Mouse (Mus musculus) kidney, adult 2 months (tissue): ENCODE results near the gene Gm11985. TPM values are rescaled to one million over a fixed set of nuclear protein-coding genes. Genes with fewer than 3 reads are reported as not detected.

ENCODE experiments used
- DNase-seq: peaks from one replicate; pipeline ENCODE4 v3.0.0; 2021
- H3K27ac ChIP-seq: fragments of 200-500 bp; 2 replicates; pipeline ENCODE4 v1.5.1; 2012; ENCODE audit warnings: low read depth, low read length, control low read depth, inconsistent platforms; ENCODE audit not compliant: insufficient read depth
- H3K27me3 ChIP-seq: fragments of 200-500 bp; replicated peaks from 2 replicates; pipeline ENCODE4 v1.6.1; 2012; ENCODE audit warnings: mild to moderate bottlenecking, moderate library complexity, low read length, inconsistent platforms; ENCODE audit not compliant: control insufficient read depth, insufficient read depth
- H3K36me3 ChIP-seq: fragments of 200-500 bp; 2 replicates; pipeline ENCODE4 v1.6.1; 2012; ENCODE audit warnings: mild to moderate bottlenecking, moderate library complexity, low read length, inconsistent platforms; ENCODE audit not compliant: control insufficient read depth, insufficient read depth
- H3K4me1 ChIP-seq: fragments of 200-500 bp; 2 replicates; pipeline ENCODE4 v1.6.1; 2011; ENCODE audit warnings: low read length; ENCODE audit not compliant: control insufficient read depth, insufficient read depth
- H3K4me3 ChIP-seq: fragments of 200-500 bp; 2 replicates; pipeline ENCODE4 v1.5.1; 2011; ENCODE audit warnings: mild to moderate bottlenecking, low read depth, low read length, control low read depth; ENCODE audit not compliant: insufficient read depth
- CTCF ChIP-seq: fragments of 200-500 bp; conservative IDR thresholded peaks from 2 replicates; pipeline ENCODE4 v1.5.1; 2011; ENCODE audit warnings: low read depth, mild to moderate bottlenecking, control low read depth, low read length, moderate library complexity, mixed read lengths; ENCODE audit not compliant: insufficient read depth, insufficient read length
- POLR2A ChIP-seq: fragments of 200-500 bp; IDR thresholded peaks from one replicate; pipeline ENCODE4 v1.6.1; 2011; ENCODE audit warnings: low read depth, low read length, control low read depth
- WGBS: fragments of 180-500 bp; shearing (Covaris S2); methylation state at CpG from one replicate; pipeline ENCODE4 v1.1.7; 2018; 5-methylcytosine and 5-hydroxymethylcytosine counted together
- polyA plus RNA-seq: library from polyadenylated mRNA; depleted of rRNA; stranded (reverse); fragments of >200 nt; gene quantifications from 2 replicates; pipeline ENCODE4 v1.2.3, GENCODE M21; 2012

Gm11985 gene
- polyA plus RNA-seq, 1 experiment = not detected

GRCm38 (mm10) chr11:7173664-7174063 is 14.7 kb downstream of the Gm11985 start:
- WGBS = 58% methylated on average over 6 of the region's 6 CpGs
- Histone ChIP-seq H3K27ac (no peak overlapping the region), H3K4me3 (no peak overlapping the region), H3K27me3 (no peaks in the 10 kb centered on the region), H3K4me1 (peaks cover 4% of the 10 kb centered on the region; the same call in 1 of the 2 replicates), H3K36me3 (no peaks in the 10 kb centered on the region)
- peak; percentile 82 for DNase-seq
- TF ChIP-seq CTCF = no peak
- TF ChIP-seq POLR2A = no peak

DNA sequence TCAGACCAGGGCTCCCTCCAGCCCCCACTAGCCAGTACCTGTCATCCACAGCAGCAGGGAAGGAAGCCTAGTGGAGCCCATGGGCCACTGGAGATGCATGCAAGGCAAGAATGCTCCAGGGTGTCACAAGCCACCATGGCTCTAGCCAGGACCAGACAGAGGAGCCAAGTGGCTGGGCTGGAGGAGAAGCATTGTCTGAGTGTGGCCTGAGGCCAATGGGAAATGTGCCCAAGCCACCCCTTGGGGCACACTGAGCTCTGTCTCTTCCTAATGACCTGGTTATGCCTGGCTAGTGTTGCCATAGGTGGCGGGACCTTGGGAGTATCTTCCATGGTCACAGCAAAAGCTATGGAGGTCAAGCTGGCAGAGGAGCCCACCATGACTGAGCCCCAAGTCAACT is 18.7 kb downstream of the Gm11985 start:
- Histone ChIP-seq H3K36me3 (no peaks in the 10 kb centered on the region), H3K27ac (no peak overlapping the region), H3K4me1 (peaks cover 4% of the 10 kb centered on the region; the same call in 1 of the 2 replicates), H3K4me3 (no peak overlapping the region), H3K27me3 (no peaks in the 10 kb centered on the region)
- no peak for DNase-seq
- TF ChIP-seq POLR2A (no peak), CTCF (no peak)
- WGBS = 92% methylated on average over 1 of the region's 1 CpGs

DNA sequence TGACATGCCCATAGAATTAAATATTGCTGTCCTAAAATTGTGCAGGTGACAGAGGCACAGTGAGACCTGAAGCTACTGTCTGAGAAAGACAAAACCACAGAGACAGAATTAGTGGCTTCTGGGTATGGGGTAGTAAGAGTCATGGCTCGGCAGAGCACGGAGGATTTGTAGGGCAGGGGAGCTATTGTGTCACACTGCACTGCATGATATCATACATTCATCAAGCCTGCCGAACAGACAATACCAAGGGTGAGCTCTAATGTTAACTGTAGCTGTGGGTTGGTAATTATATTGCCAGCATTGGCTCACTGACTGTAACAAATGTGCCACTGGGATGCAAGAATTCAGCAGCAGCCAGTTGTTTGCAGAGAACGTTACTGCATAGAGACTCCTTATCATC is 24.0 kb downstream of the Gm11985 start:
- Histone ChIP-seq H3K27ac (no peak overlapping the region), H3K4me1 (peaks cover 9% of the 10 kb centered on the region), H3K4me3 (no peak overlapping the region), H3K27me3 (no peaks in the 10 kb centered on the region), H3K36me3 (no peaks in the 10 kb centered on the region)
- 54% methylated on average over 4 of the region's 4 CpGs for WGBS
- TF ChIP-seq CTCF = no peak
- TF ChIP-seq POLR2A = no peak
- no peak for DNase-seq

DNA sequence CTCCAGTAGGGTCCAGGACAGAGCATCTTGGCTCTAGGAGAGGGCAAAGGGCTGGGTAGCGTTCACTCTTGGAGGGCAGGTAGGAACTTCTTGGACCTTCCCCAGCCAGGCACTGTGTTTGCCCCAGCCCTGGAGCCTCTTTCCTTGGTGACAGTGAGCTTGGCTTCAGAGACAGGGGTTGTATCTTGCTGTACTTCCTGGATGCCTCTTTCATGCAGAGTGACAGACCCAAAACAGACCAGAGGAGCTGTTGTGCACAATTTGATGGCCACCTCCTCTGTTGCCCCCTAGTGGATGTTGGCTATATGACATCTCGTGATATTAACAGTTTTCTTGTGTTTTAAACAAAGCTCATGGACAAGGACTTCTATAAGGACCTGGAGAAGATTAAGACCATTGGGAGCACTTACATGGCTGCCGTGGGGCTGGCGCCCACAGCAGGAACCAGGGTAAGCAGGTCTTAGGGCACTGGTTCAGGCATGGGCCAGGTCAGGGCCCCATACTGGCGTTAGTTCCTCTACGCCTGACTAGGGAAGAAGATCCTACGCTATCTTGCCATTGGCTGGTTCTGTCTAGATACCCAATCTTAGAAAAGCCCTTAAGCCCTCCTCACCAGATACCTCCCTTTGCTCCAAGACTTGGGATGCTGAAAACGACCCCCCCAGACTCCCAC is 26.7 kb downstream of the Gm11985 start:
- H3K27ac ChIP-seq = no peak overlapping the region
- no peaks in the 10 kb centered on the region for H3K36me3 ChIP-seq
- H3K4me1 ChIP-seq = peaks cover 13% of the 10 kb centered on the region
- DNase-seq = peak; percentile 43
- H3K4me3 ChIP-seq = no peak overlapping the region
- no peaks in the 10 kb centered on the region for H3K27me3 ChIP-seq
- WGBS = 82% methylated on average over 8 of the region's 8 CpGs
- peak; percentile 76 for TF ChIP-seq CTCF
- no peak for TF ChIP-seq POLR2A

- H3K36me3 ChIP-seq = no peaks in the 10 kb centered on the region
- peaks cover 13% of the 10 kb centered on the region for H3K4me1 ChIP-seq
- H3K27ac ChIP-seq = peak overlapping the region; percentile 11; the same call in 1 of the 2 replicates
- H3K4me3 ChIP-seq = no peak overlapping the region
- TF ChIP-seq POLR2A = no peak
- no peak for TF ChIP-seq CTCF
- WGBS = 39% methylated on average over 4 of the region's 4 CpGs
- DNase-seq = no peak
- no peaks in the 10 kb centered on the region for H3K27me3 ChIP-seq
Measured at GRCm38 (mm10) chr11:7160637-7161101, 27.7 kb downstream of the Gm11985 start.

DNA sequence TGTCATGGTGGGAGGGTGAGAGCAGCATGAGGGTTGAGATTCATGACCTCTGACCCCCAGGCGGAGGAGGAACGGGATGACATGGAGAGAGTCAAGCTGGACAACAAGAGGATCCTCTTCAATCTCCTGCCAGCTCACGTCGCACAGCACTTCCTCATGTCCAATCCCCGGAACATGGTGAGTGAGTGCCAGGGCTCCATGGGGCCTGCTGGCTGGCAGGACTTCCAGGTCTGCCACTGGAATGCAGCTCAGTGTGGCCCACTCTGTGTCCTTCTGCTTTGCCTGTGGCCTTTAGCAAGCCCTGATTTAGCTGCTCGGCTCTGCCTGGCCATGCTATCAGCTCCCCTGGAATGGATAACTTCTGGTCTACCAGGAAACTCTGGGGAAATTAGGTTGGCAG is 28.2 kb downstream of the Gm11985 start:
- DNase-seq = no peak
- Histone ChIP-seq H3K36me3 (no peaks in the 10 kb centered on the region), H3K27ac (no peak overlapping the region), H3K27me3 (no peaks in the 10 kb centered on the region), H3K4me1 (peaks cover 13% of the 10 kb centered on the region), H3K4me3 (no peak overlapping the region)
- no peak for TF ChIP-seq CTCF
- WGBS = 26% methylated on average over 6 of the region's 6 CpGs

GRCm38 (mm10) chr11:7158196-7158595 is 30.2 kb downstream of the Gm11985 start:
- peaks cover 15% of the 10 kb centered on the region for H3K4me1 ChIP-seq
- H3K27me3 ChIP-seq = no peaks in the 10 kb centered on the region
- H3K36me3 ChIP-seq = no peaks in the 10 kb centered on the region
- no peak overlapping the region; the same call in 1 of the 2 replicates for H3K27ac ChIP-seq
- DNase-seq = peak; percentile 72
- 62% methylated on average over 6 of the region's 6 CpGs for WGBS
- no peak overlapping the region for H3K4me3 ChIP-seq
- TF ChIP-seq POLR2A (no peak), CTCF (no peak)
